Mouse (Mus musculus) heart, adult 2 months (tissue): ENCODE measurements at regions not wholly inside any gene's neighbourhood (a gene's known extent, or its start where the extent isn't known, plus 50 kb on each side); places are given as distances from the start of the nearest gene placed in this dataset.

Experiments used
- CTCF ChIP-seq: fragments of 200-600 bp; IDR thresholded peaks from 2 replicates; pipeline ENCODE4 v1.8.1; 2022; ENCODE audit warnings: antibody characterized with exemption, mild to moderate bottlenecking, moderate library complexity
- EP300 ChIP-seq: fragments of 200-500 bp; IDR thresholded peaks from 2 replicates; pipeline ENCODE4 v1.6.1; 2011; ENCODE audit warnings: low read depth, low read length, control low read depth; ENCODE audit not compliant: insufficient read depth
- POLR2A ChIP-seq: fragments of 200-500 bp; IDR thresholded peaks from 2 replicates; pipeline ENCODE4 v1.6.1; 2011; ENCODE audit warnings: mild to moderate bottlenecking, low read depth, low read length, control low read depth; ENCODE audit not compliant: insufficient read depth

GRCm38 (mm10) chr8:49845575-49845974 lies 1001.8 kb upstream of the Tenm3 start:
- no peak for TF ChIP-seq POLR2A
- TF ChIP-seq CTCF, result no peak
- no peak for TF ChIP-seq EP300
